Mouse (Mus musculus): Measurements from ENCODE around the gene Alas2. TPM values are rescaled to one million over a fixed set of nuclear protein-coding genes. Genes with fewer than 3 reads are reported as not detected.
A peak's percentile ranks its signal among the peaks of the same experiment; 100 is the strongest.

Gene Alas2
- 34.8 and 37.8 TPM in 2 replicates for polyA plus RNA-seq (2015; fragmentation: Nextera tagmentation; extraction: Ambion mirVana)

GRCm38 (mm10) chrX:150547239-150547638 is at the start of gene Alas2:
Alas2 (plus strand) TSS chrX:150547375.
- Histone ChIP-seq H3K9ac (replicated peaks) (no peak within 1 kb of the TSS), H3K27me3 (no peaks in the 10 kb centered on the region), H3K4me1 (no peaks in the 10 kb centered on the region), H3K27ac (replicated peaks) (no peak within 1 kb of the TSS), H3K4me2 (replicated peaks) (no peak within 1 kb of the TSS), H3K36me3 (no peaks in the 10 kb centered on the region), H3K9me3 (no peaks in the 10 kb centered on the region), H3K4me3 (no peak within 1 kb of the TSS)
- no peak for ATAC-seq (replicated peaks)
- WGBS, result 37% methylated on average over 5 of the region's 5 CpGs

- WGBS, result 59% methylated on average over 6 of the region's 6 CpGs
- peak overlapping the region; percentile 41; the same call in 1 of the 2 replicates for H3K27ac ChIP-seq (replicated peaks)
- no peak overlapping the region for H3K4me2 ChIP-seq (replicated peaks)
- H3K4me1 ChIP-seq, result no peaks in the 10 kb centered on the region
- H3K27me3 ChIP-seq, result no peaks in the 10 kb centered on the region
- no peak overlapping the region for H3K9ac ChIP-seq (replicated peaks)
- no peak overlapping the region for H3K4me3 ChIP-seq
- H3K9me3 ChIP-seq, result no peaks in the 10 kb centered on the region
- peak; percentile 91 for ATAC-seq (replicated peaks)
- H3K36me3 ChIP-seq, result no peaks in the 10 kb centered on the region
Measured at GRCm38 (mm10) chrX:150508696-150509095, 38.5 kb upstream of the Alas2 start.

GRCm38 (mm10) chrX:150510631-150511030 is 36.5 kb upstream of the Alas2 start:
- no peak overlapping the region for H3K9ac ChIP-seq (replicated peaks)
- H3K4me3 ChIP-seq, result no peak overlapping the region
- no peak overlapping the region for H3K27ac ChIP-seq (replicated peaks)
- H3K4me2 ChIP-seq (replicated peaks), result no peak overlapping the region
- no peak for ATAC-seq (replicated peaks)
- WGBS, result 50% methylated on average over 4 of the region's 4 CpGs
- no peaks in the 10 kb centered on the region for H3K27me3 ChIP-seq
- no peaks in the 10 kb centered on the region for H3K4me1 ChIP-seq
- H3K9me3 ChIP-seq, result no peaks in the 10 kb centered on the region
- no peaks in the 10 kb centered on the region for H3K36me3 ChIP-seq

- WGBS, result 68% methylated on average over 6 of the region's 6 CpGs
- H3K36me3 ChIP-seq, result no peaks in the 10 kb centered on the region
- peak; percentile 14; the same call in 1 of the 2 replicates for ATAC-seq (replicated peaks)
- H3K9me3 ChIP-seq, result no peaks in the 10 kb centered on the region
- H3K27me3 ChIP-seq, result no peaks in the 10 kb centered on the region
- peak overlapping the region; percentile 41; the same call in 1 of the 2 replicates for H3K27ac ChIP-seq (replicated peaks)
- no peak overlapping the region for H3K4me3 ChIP-seq
- H3K4me2 ChIP-seq (replicated peaks), result no peak overlapping the region
- no peak overlapping the region for H3K9ac ChIP-seq (replicated peaks)
- no peaks in the 10 kb centered on the region for H3K4me1 ChIP-seq
Measured at GRCm38 (mm10) chrX:150511274-150511673, 35.9 kb upstream of the Alas2 start.

- no peak overlapping the region for H3K4me2 ChIP-seq (replicated peaks)
- no peak for ATAC-seq (replicated peaks)
- no peaks in the 10 kb centered on the region for H3K9me3 ChIP-seq
- H3K36me3 ChIP-seq, result no peaks in the 10 kb centered on the region
- no peak overlapping the region for H3K9ac ChIP-seq (replicated peaks)
- no peaks in the 10 kb centered on the region for H3K4me1 ChIP-seq
- no peak overlapping the region for H3K4me3 ChIP-seq
- H3K27ac ChIP-seq (replicated peaks), result no peak overlapping the region
- 67% methylated on average over 1 of the region's 1 CpGs for WGBS
- no peaks in the 10 kb centered on the region for H3K27me3 ChIP-seq
Measured at GRCm38 (mm10) chrX:150514127-150514526, 33.0 kb upstream of the Alas2 start.

GRCm38 (mm10) chrX:150516015-150516414 is 31.2 kb upstream of the Alas2 start:
- Histone ChIP-seq H3K9ac (replicated peaks) (no peak overlapping the region), H3K36me3 (no peaks in the 10 kb centered on the region), H3K27me3 (no peaks in the 10 kb centered on the region), H3K4me3 (no peak overlapping the region), H3K4me2 (replicated peaks) (no peak overlapping the region), H3K27ac (replicated peaks) (no peak overlapping the region), H3K4me1 (no peaks in the 10 kb centered on the region), H3K9me3 (no peaks in the 10 kb centered on the region)
- ATAC-seq (replicated peaks), result no peak

GRCm38 (mm10) chrX:150516477-150516876 is 30.7 kb upstream of the Alas2 start:
- no peak for ATAC-seq (replicated peaks)
- H3K4me1 ChIP-seq, result no peaks in the 10 kb centered on the region
- H3K4me3 ChIP-seq, result no peak overlapping the region
- H3K27me3 ChIP-seq, result no peaks in the 10 kb centered on the region
- no peak overlapping the region for H3K9ac ChIP-seq (replicated peaks)
- 82% methylated on average over 1 of the region's 1 CpGs for WGBS
- H3K27ac ChIP-seq (replicated peaks), result no peak overlapping the region
- H3K9me3 ChIP-seq, result no peaks in the 10 kb centered on the region
- H3K36me3 ChIP-seq, result no peaks in the 10 kb centered on the region
- H3K4me2 ChIP-seq (replicated peaks), result no peak overlapping the region

GRCm38 (mm10) chrX:150540111-150540510 is 7.1 kb upstream of the Alas2 start:
- Histone ChIP-seq H3K27me3 (no peaks in the 10 kb centered on the region), H3K9me3 (no peaks in the 10 kb centered on the region), H3K4me3 (no peak overlapping the region), H3K4me2 (replicated peaks) (no peak overlapping the region), H3K36me3 (no peaks in the 10 kb centered on the region), H3K4me1 (no peaks in the 10 kb centered on the region), H3K9ac (replicated peaks) (no peak overlapping the region), H3K27ac (replicated peaks) (no peak overlapping the region)
- WGBS, result 91% methylated on average over 2 of the region's 2 CpGs
- ATAC-seq (replicated peaks), result no peak

GRCm38 (mm10) chrX:150541684-150542083 is 5.5 kb upstream of the Alas2 start:
- Histone ChIP-seq H3K27ac (replicated peaks) (no peak overlapping the region), H3K4me3 (no peak overlapping the region), H3K36me3 (no peaks in the 10 kb centered on the region), H3K9ac (replicated peaks) (no peak overlapping the region), H3K9me3 (no peaks in the 10 kb centered on the region), H3K4me2 (replicated peaks) (no peak overlapping the region), H3K4me1 (no peaks in the 10 kb centered on the region), H3K27me3 (no peaks in the 10 kb centered on the region)
- no peak for ATAC-seq (replicated peaks)

- Histone ChIP-seq H3K4me2 (replicated peaks) (no peak overlapping the region), H3K27ac (replicated peaks) (no peak overlapping the region), H3K27me3 (no peaks in the 10 kb centered on the region), H3K36me3 (0 out of 2 replicates have a peak, but pooled peaks cover 2% of the 10 kb centered on the region), H3K4me3 (no peak overlapping the region), H3K4me1 (no peaks in the 10 kb centered on the region), H3K9me3 (no peaks in the 10 kb centered on the region), H3K9ac (replicated peaks) (no peak overlapping the region)
- 94% methylated on average over 3 of the region's 3 CpGs for WGBS
- ATAC-seq (replicated peaks), result no peak
Measured at GRCm38 (mm10) chrX:150549639-150550038, 2.5 kb downstream of the Alas2 start.

- Histone ChIP-seq H3K4me3 (no peak overlapping the region), H3K36me3 (0 out of 2 replicates have a peak, but pooled peaks cover 2% of the 10 kb centered on the region), H3K27me3 (no peaks in the 10 kb centered on the region), H3K27ac (replicated peaks) (no peak overlapping the region), H3K9ac (replicated peaks) (no peak overlapping the region), H3K4me1 (no peaks in the 10 kb centered on the region), H3K9me3 (no peaks in the 10 kb centered on the region), H3K4me2 (replicated peaks) (no peak overlapping the region)
- whole genome bisulfite sequencing, result 98% methylated on average over 2 of the region's 2 CpGs
- no peak for ATAC-seq (replicated peaks)
Measured at GRCm38 (mm10) chrX:150551986-150552385, 4.8 kb downstream of the Alas2 start.

GRCm38 (mm10) chrX:150554032-150554431 is 6.9 kb downstream of the Alas2 start:
- WGBS, result 85% methylated on average over 3 of the region's 3 CpGs
- no peaks in the 10 kb centered on the region for H3K27me3 ChIP-seq
- H3K4me1 ChIP-seq, result no peaks in the 10 kb centered on the region
- no peak overlapping the region for H3K9ac ChIP-seq (replicated peaks)
- no peaks in the 10 kb centered on the region for H3K9me3 ChIP-seq
- no peak for ATAC-seq (replicated peaks)
- H3K27ac ChIP-seq (replicated peaks), result no peak overlapping the region
- H3K4me2 ChIP-seq (replicated peaks), result no peak overlapping the region
- 0 out of 2 replicates have a peak, but pooled peaks cover 2% of the 10 kb centered on the region for H3K36me3 ChIP-seq
- no peak overlapping the region for H3K4me3 ChIP-seq

GRCm38 (mm10) chrX:150564644-150565357 is 17.6 kb downstream of the Alas2 start:
- ATAC-seq (replicated peaks), result no peak
- Histone ChIP-seq H3K4me2 (replicated peaks) (no peak overlapping the region), H3K27me3 (no peaks in the 10 kb centered on the region), H3K36me3 (no peaks in the 10 kb centered on the region), H3K4me1 (no peaks in the 10 kb centered on the region), H3K9ac (replicated peaks) (no peak overlapping the region), H3K27ac (replicated peaks) (no peak overlapping the region), H3K4me3 (no peak overlapping the region), H3K9me3 (no peaks in the 10 kb centered on the region)
- 88% methylated on average over 12 of the region's 12 CpGs for WGBS
